ENCODE assay signal across 7 mouse cellular contexts in the genomic region with DNA sequence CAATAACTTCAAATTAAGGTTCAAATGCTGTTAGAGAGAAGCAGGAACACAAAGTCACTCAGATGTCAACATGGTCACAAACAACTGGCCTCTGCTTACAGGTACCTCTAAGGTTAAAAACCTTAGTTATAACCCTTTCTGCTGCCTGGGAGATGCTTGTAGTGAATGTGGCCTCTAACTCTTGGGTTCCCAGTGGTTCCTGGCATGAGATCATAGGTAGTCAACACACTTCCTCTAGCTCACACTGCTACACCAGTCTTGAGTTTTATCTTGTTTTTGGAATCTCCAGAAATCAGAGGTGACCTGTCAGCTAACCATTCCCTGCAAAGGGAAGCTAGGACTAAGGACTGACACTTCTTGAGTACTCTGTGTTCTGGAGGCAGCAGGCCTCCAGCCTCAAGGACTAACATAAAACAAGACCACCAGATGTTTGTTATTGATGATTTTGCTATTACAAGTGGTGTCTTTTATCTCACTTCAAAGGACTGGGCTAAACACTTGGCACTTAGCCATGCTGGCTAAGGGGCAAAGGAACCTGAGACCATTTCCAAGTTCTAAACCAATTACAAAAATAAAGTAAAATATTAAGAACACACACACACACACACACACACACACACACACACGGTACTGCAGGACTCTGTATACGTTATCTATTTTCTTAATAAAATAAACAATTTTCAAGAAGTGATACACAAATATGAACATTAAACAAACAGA. TPM values are rescaled to one million over a fixed set of nuclear protein-coding genes. Genes with fewer than 3 reads are reported as not detected.
A peak's percentile ranks its signal among the peaks of the same experiment; 100 is the strongest.
DNase-seq lines count a peak whose midpoint lies in the region; ATAC-seq and TF ChIP-seq lines count a peak whose summit lies in the region.

No protein-coding gene starts in this region.

- DNase-seq in layer of hippocampus, adult 2 months (ENCODE audit: low spot score in 2 of 2), result no peak
- DNase-seq in layer of hippocampus, postnatal 36 days, result no peak
- peak; percentile 39 for DNase-seq in NIH3T3 (ENCODE audit: low read depth)
- DNase-seq in limb, embryonic 14.5 days (ENCODE audit: low spot score), result no peak
- no peak for DNase-seq in right cerebral cortex, postnatal 14 days

- H3K27me3 ChIP-seq in limb, embryonic 14.5 days (ENCODE audit: control insufficient read depth, insufficient read depth, low read length), result no peaks in the 10 kb centered on the region

- no peak for TF ChIP-seq POLR2A in embryonic fibroblast, embryonic 13.5 days (IDR thresholded peaks at IDR 0.05; ENCODE audit: low read depth, low read length)
- no peak for TF ChIP-seq POLR2A in limb, embryonic 14.5 days (IDR thresholded peaks at IDR 0.05; ENCODE audit: borderline replicate concordance, extremely low read depth, insufficient read depth, insufficient read length)

- H3K4me3 ChIP-seq in layer of hippocampus, adult 2 months, result peak overlapping the region; percentile 98
- H3K4me3 ChIP-seq in embryonic fibroblast, embryonic 13.5 days (ENCODE audit: insufficient read depth, low read length), result no peak overlapping the region
- 0 out of 2 replicates have a peak overlapping the region, but pooled peaks have one; percentile 72 for H3K4me3 ChIP-seq in limb, embryonic 14.5 days (replicated peaks; ENCODE audit: low read length)

- TF ChIP-seq CTCF in layer of hippocampus, adult 2 months (conservative IDR thresholded peaks at IDR 0.05), result no peak
- TF ChIP-seq CTCF in embryonic fibroblast, embryonic 13.5 days (IDR thresholded peaks at IDR 0.05; ENCODE audit: borderline replicate concordance, insufficient read depth, low read length), result no peak

- 63% methylated on average over 2 of the region's 2 CpGs for WGBS in limb, embryonic 14.5 days

- H3K9ac ChIP-seq in limb, embryonic 14.5 days (ENCODE audit: low read depth, low read length, severe bottlenecking), result no peak overlapping the region

- H3K27ac ChIP-seq in layer of hippocampus, adult 2 months, result peak overlapping the region; percentile 95
- peak overlapping the region; percentile 92 for H3K27ac ChIP-seq in embryonic fibroblast, embryonic 13.5 days (ENCODE audit: insufficient read depth, low read length)
- no peak overlapping the region for H3K27ac ChIP-seq in limb, embryonic 14.5 days (replicated peaks; ENCODE audit: low read depth, low read length)

- no peaks in the 10 kb centered on the region for H3K36me3 ChIP-seq in limb, embryonic 14.5 days (ENCODE audit: control insufficient read depth, insufficient read depth, low read length)

- no peak for ATAC-seq in limb, embryonic 14.5 days (ENCODE audit: low FRiP score, low read depth)
- no peak for ATAC-seq in erythroid progenitor cell, adult 5-6 weeks (replicated peaks; ENCODE audit: low FRiP score, poor library complexity, severe bottlenecking)

- H3K4me2 ChIP-seq in limb, embryonic 14.5 days (replicated peaks; ENCODE audit: low read depth, low read length, severe bottlenecking), result peak overlapping the region; percentile 59; the same call in 1 of the 2 replicates

- no peaks in the 10 kb centered on the region for H3K9me3 ChIP-seq in limb, embryonic 14.5 days (ENCODE audit: control insufficient read depth, low read length)

- H3K4me1 ChIP-seq in embryonic fibroblast, embryonic 13.5 days (ENCODE audit: control insufficient read depth, insufficient read depth, low read length), result peaks cover 5% of the 10 kb centered on the region; the same call in 1 of the 2 replicates
- H3K4me1 ChIP-seq in limb, embryonic 14.5 days (ENCODE audit: control insufficient read depth, insufficient read depth, low read length), result peaks cover 5% of the 10 kb centered on the region; the same call in 1 of the 2 replicates

RNA-seq across cellular contexts. Expression of a gene that starts 1.6 kb away (rescaled TPM):
- 10 to 100 TPM; 44.7 to 49.6 TPM for total RNA-seq in layer of hippocampus, adult 2 months (2021)
- 10 to 100 TPM; 41.3 to 47.8 TPM for total RNA-seq in layer of hippocampus, postnatal 36 days (2021)
- polyA plus RNA-seq in embryonic fibroblast, embryonic 13.5 days (2011; ENCODE audit: insufficient read length, low read depth, missing spikeins), result 25.2 and 29.2 TPM in 2 replicates
- polyA plus RNA-seq in limb, embryonic 14.5 days (2012; rRNA removed), result 10.7 TPM in 2 replicates
- polyA plus RNA-seq in limb, embryonic 14.5 days (2014; fragmentation: Nextera tagmentation; extraction: Ambion mirVana), result 12.6 and 14.1 TPM in 2 replicates
- 21.3 and 21.4 TPM in 2 replicates for total RNA-seq in erythroid progenitor cell, adult 5-6 weeks (2015; ENCODE audit: low replicate concordance)
- 12.6 and 16.3 TPM in 2 replicates for total RNA-seq in erythroid progenitor cell, adult 5-6 weeks (2017; ENCODE audit: low replicate concordance)

RNA-seq across cellular contexts. Expression of a gene that starts 11.7 kb away (rescaled TPM):
- total RNA-seq in layer of hippocampus, adult 2 months (2021), result not detected
- not detected for total RNA-seq in layer of hippocampus, postnatal 36 days (2021)
- polyA plus RNA-seq in embryonic fibroblast, embryonic 13.5 days (2011; ENCODE audit: insufficient read length, low read depth, missing spikeins), result not detected in 2 replicates
- 0.01 TPM in 1 of 2 replicates, not detected in the other for polyA plus RNA-seq in limb, embryonic 14.5 days (2012; rRNA removed)
- not detected in 2 replicates for polyA plus RNA-seq in limb, embryonic 14.5 days (2014; fragmentation: Nextera tagmentation; extraction: Ambion mirVana)
- total RNA-seq in erythroid progenitor cell, adult 5-6 weeks (2015; ENCODE audit: low replicate concordance), result 0.84 TPM in 1 of 2 replicates, not detected in the other
- total RNA-seq in erythroid progenitor cell, adult 5-6 weeks (2017; ENCODE audit: low replicate concordance), result not detected in 2 replicates

RNA-seq across cellular contexts. Expression of a gene that starts 43.9 kb away (rescaled TPM):
- not detected for total RNA-seq in layer of hippocampus, adult 2 months (2021)
- total RNA-seq in layer of hippocampus, postnatal 36 days (2021), result not detected
- polyA plus RNA-seq in embryonic fibroblast, embryonic 13.5 days (2011; ENCODE audit: insufficient read length, low read depth, missing spikeins), result 0.91 and 4.1 TPM in 2 replicates
- polyA plus RNA-seq in limb, embryonic 14.5 days (2012; rRNA removed), result 0.09 and 0.10 TPM in 2 replicates
- polyA plus RNA-seq in limb, embryonic 14.5 days (2014; fragmentation: Nextera tagmentation; extraction: Ambion mirVana), result 0.44 and 0.70 TPM in 2 replicates
- total RNA-seq in erythroid progenitor cell, adult 5-6 weeks (2015; ENCODE audit: low replicate concordance), result 3.6 and 5.9 TPM in 2 replicates
- total RNA-seq in erythroid progenitor cell, adult 5-6 weeks (2017; ENCODE audit: low replicate concordance), result 0.64 TPM in 1 of 2 replicates, not detected in the other
